Mouse (Mus musculus) erythroblast, embryonic 14.5 days (primary cell): Measurements from ENCODE around the gene Gm37240.

ENCODE experiments used
- GATA1 ChIP-seq: IDR thresholded peaks from 2 replicates; pipeline ENCODE4 v1.6.1; 2012; ENCODE audit warnings: low read length, inconsistent platforms, mixed read lengths
- TAL1 ChIP-seq: IDR thresholded peaks from 3 replicates; pipeline ENCODE4 v1.6.1; 2012; ENCODE audit warnings: low read length, inconsistent platforms, mixed read lengths

DNA sequence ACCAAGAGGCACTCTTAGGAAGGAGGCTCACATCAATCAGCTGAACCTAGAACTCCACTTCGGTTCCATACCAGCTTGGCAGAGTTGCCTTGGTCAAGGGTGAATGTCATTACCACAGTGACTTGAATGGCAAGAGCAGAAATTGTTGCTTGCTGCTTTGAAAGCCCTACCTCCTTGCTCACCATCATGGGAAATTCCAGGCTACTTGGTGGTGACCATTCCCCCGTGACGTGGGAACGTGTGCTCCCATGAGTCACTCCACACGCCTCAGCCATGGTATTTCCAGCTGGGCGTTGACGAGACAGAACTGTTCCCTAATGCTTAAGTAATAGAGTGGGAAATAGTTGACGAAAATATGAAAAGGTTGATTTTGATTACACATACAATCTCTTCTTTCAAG is 408.6 kb downstream of the Gm37240 start:
- no peak for TF ChIP-seq GATA1
- TF ChIP-seq TAL1, result no peak
